Mouse (Mus musculus) heart, postnatal 36 days (tissue): Measurements from ENCODE around the gene Stat5b. TPM values are rescaled to one million over a fixed set of nuclear protein-coding genes. Genes with fewer than 3 reads are reported as not detected.
A peak's percentile ranks its signal among the peaks of the same experiment; 100 is the strongest.

ENCODE experiments used
- DNase-seq, 2 experiments: peaks; one replicate each; pipeline ENCODE4 v3.0.0; 2021 to 2022
- intact Hi-C: fragments of 180-260 bp; cut with DNase I; formaldehyde crosslinking; loops from one replicate; pipeline ENCODE4 v1.15.1; 2025
- total RNA-seq, 2 experiments: library from RNA; stranded (reverse); gene quantifications; 2 replicates each; pipeline ENCODE4 v1.2.3; 2021

The Stat5b gene
- 10 to 100 TPM; 62.7 to 62.8 TPM for total RNA-seq

- peak; percentile 79 to 89 for DNase-seq
- intact Hi-C loops = no loop called here
These were observed at the start of gene Stat5b for GRCm38 (mm10) chr11:100850038-100850777. TSS of gene Stat5b (minus strand) at chr11:100850724.

GRCm38 (mm10) chr11:100898441-100899199 is 48.1 kb upstream of the Stat5b start:
- intact Hi-C loops = no loop called here
- DNase-seq = no peak

- no peak for DNase-seq
- intact Hi-C loops = no loop called here
These were observed 47.0 kb upstream of the Stat5b start for GRCm38 (mm10) chr11:100897294-100898231.

- DNase-seq = no peak
- intact Hi-C loops = no loop called here
These were observed 45.6 kb upstream of the Stat5b start for GRCm38 (mm10) chr11:100896078-100896477.

- DNase-seq = no peak
- intact Hi-C loops = loop anchor here (5.0 kb wide), 1 partner anchor 288 kb away; no protein-coding TSS in a partner anchor
These were observed 43.8 kb upstream of the Stat5b start for GRCm38 (mm10) chr11:100894146-100894918.

- peak; percentile 89 to 90 for DNase-seq
- intact Hi-C loops = loop anchor here (1.0 to 5.0 kb wide), 3 partner anchors 64 to 289 kb away; no protein-coding TSS in a partner anchor
These were observed 43.0 kb upstream of the Stat5b start for GRCm38 (mm10) chr11:100893482-100893881.

- DNase-seq = no peak
- intact Hi-C loops = loop anchor here (2.0 to 5.0 kb wide), 2 partner anchors 166 to 290 kb away; no protein-coding TSS in a partner anchor
These were observed 41.9 kb upstream of the Stat5b start for GRCm38 (mm10) chr11:100892435-100892834.

GRCm38 (mm10) chr11:100891256-100892123 is 41.0 kb upstream of the Stat5b start:
- DNase-seq = no peak
- intact Hi-C loops = loop anchor here (2.0 to 5.0 kb wide), 2 partner anchors 167 to 291 kb away; no protein-coding TSS in a partner anchor

- intact Hi-C loops = loop anchor here (5.0 kb wide), 1 partner anchor 292 kb away; no protein-coding TSS in a partner anchor
- DNase-seq = no peak
These were observed 40.0 kb upstream of the Stat5b start for GRCm38 (mm10) chr11:100890481-100890880.

- intact Hi-C loops = no loop called here
- DNase-seq = no peak
These were observed 37.9 kb upstream of the Stat5b start for GRCm38 (mm10) chr11:100888348-100888820.

- intact Hi-C loops = no loop called here
- no peak for DNase-seq
These were observed 37.2 kb upstream of the Stat5b start for GRCm38 (mm10) chr11:100887764-100888163.

- intact Hi-C loops = no loop called here
- no peak for DNase-seq
These were observed 36.7 kb upstream of the Stat5b start for GRCm38 (mm10) chr11:100887236-100887635.

- intact Hi-C loops = no loop called here
- no peak for DNase-seq
These were observed 35.7 kb upstream of the Stat5b start for GRCm38 (mm10) chr11:100886188-100886740.

- intact Hi-C loops = no loop called here
- no peak for DNase-seq
These were observed 34.9 kb upstream of the Stat5b start for GRCm38 (mm10) chr11:100885472-100885871.

- intact Hi-C loops = loop anchor here (5.0 kb wide), 1 partner anchor 166 kb away; no protein-coding TSS in a partner anchor
- DNase-seq = no peak
These were observed 33.1 kb upstream of the Stat5b start for GRCm38 (mm10) chr11:100883640-100884039.

- DNase-seq = no peak
- intact Hi-C loops = loop anchor here (5.0 kb wide), 1 partner anchor 162 kb away; no protein-coding TSS in a partner anchor
These were observed 29.0 kb upstream of the Stat5b start for GRCm38 (mm10) chr11:100879321-100880078.

GRCm38 (mm10) chr11:100875761-100876160 is 25.2 kb upstream of the Stat5b start:
- intact Hi-C loops = no loop called here
- DNase-seq = no peak
